Mouse (Mus musculus): Measurements from ENCODE around the gene Hivep3. TPM values are rescaled to one million over a fixed set of nuclear protein-coding genes. Genes with fewer than 3 reads are reported as not detected.

Gene Hivep3
- polyA plus RNA-seq, 1 experiment from 2014 or later: 8.6 TPM

- Histone ChIP-seq H3K4me2 (replicated peaks; ENCODE audit: low read depth, low read length) (peak overlapping the region; percentile 85), H3K36me3 (ENCODE audit: control insufficient read depth, insufficient read depth, low read length) (no peaks in the 10 kb centered on the region), H3K27ac (ENCODE audit: low read length) (no peak overlapping the region), H3K4me3 (ENCODE audit: low read depth, low read length) (peak overlapping the region; percentile 47), H3K27me3 (ENCODE audit: control insufficient read depth, insufficient read depth, low read length) (no peaks in the 10 kb centered on the region), H3K9ac (replicated peaks; ENCODE audit: low read depth, low read length) (no peak overlapping the region; the same call in 1 of the 2 replicates), H3K9me3 (ENCODE audit: control insufficient read depth, low read depth, low read length) (no peaks in the 10 kb centered on the region), H3K4me1 (ENCODE audit: control insufficient read depth, insufficient read depth, low read length) (peaks cover 13% of the 10 kb centered on the region; the same call in 1 of the 2 replicates)
- whole genome bisulfite sequencing: 12% methylated on average over 7 of the region's 7 CpGs
- no peak for ATAC-seq (ENCODE audit: insufficient number of reproducible peaks, insufficient read depth, low FRiP score, low read depth)
Measured at GRCm38 (mm10) chr4:119815133-119815792, 81.7 kb downstream of the Hivep3 start.

GRCm38 (mm10) chr4:119815793-119816161, 82.2 kb downstream of the Hivep3 start:
- no peak for ATAC-seq (ENCODE audit: insufficient number of reproducible peaks, insufficient read depth, low FRiP score, low read depth)
- Histone ChIP-seq H3K27ac (ENCODE audit: low read length) (no peak overlapping the region), H3K9ac (replicated peaks; ENCODE audit: low read depth, low read length) (no peak overlapping the region), H3K36me3 (ENCODE audit: control insufficient read depth, insufficient read depth, low read length) (no peaks in the 10 kb centered on the region), H3K27me3 (ENCODE audit: control insufficient read depth, insufficient read depth, low read length) (no peaks in the 10 kb centered on the region), H3K4me1 (ENCODE audit: control insufficient read depth, insufficient read depth, low read length) (peaks cover 13% of the 10 kb centered on the region; the same call in 1 of the 2 replicates), H3K4me3 (ENCODE audit: low read depth, low read length) (no peak overlapping the region), H3K9me3 (ENCODE audit: control insufficient read depth, low read depth, low read length) (no peaks in the 10 kb centered on the region), H3K4me2 (replicated peaks; ENCODE audit: low read depth, low read length) (no peak overlapping the region)

GRCm38 (mm10) chr4:119816620-119817356, 83.2 kb downstream of the Hivep3 start:
- Histone ChIP-seq H3K9ac (replicated peaks; ENCODE audit: low read depth, low read length) (no peak overlapping the region), H3K9me3 (ENCODE audit: control insufficient read depth, low read depth, low read length) (no peaks in the 10 kb centered on the region), H3K4me1 (ENCODE audit: control insufficient read depth, insufficient read depth, low read length) (peaks cover 13% of the 10 kb centered on the region; the same call in 1 of the 2 replicates), H3K4me3 (ENCODE audit: low read depth, low read length) (no peak overlapping the region), H3K27ac (ENCODE audit: low read length) (peak overlapping the region; percentile 48; the same call in 1 of the 2 replicates), H3K27me3 (ENCODE audit: control insufficient read depth, insufficient read depth, low read length) (no peaks in the 10 kb centered on the region), H3K4me2 (replicated peaks; ENCODE audit: low read depth, low read length) (no peak overlapping the region), H3K36me3 (ENCODE audit: control insufficient read depth, insufficient read depth, low read length) (no peaks in the 10 kb centered on the region)
- peak; percentile 54; the same call in 1 of the 2 replicates for ATAC-seq (ENCODE audit: insufficient number of reproducible peaks, insufficient read depth, low FRiP score, low read depth)
- WGBS: 45% methylated on average over 7 of the region's 7 CpGs

- ATAC-seq (ENCODE audit: insufficient number of reproducible peaks, insufficient read depth, low FRiP score, low read depth): no peak
- Histone ChIP-seq H3K27me3 (ENCODE audit: control insufficient read depth, insufficient read depth, low read length) (no peaks in the 10 kb centered on the region), H3K27ac (ENCODE audit: low read length) (no peak overlapping the region)
Measured at GRCm38 (mm10) chr4:119825956-119826355, 92.4 kb downstream of the Hivep3 start.

GRCm38 (mm10) chr4:119828386-119828785, 94.8 kb downstream of the Hivep3 start:
- Histone ChIP-seq H3K9me3 (ENCODE audit: control insufficient read depth, low read depth, low read length) (no peaks in the 10 kb centered on the region), H3K4me2 (replicated peaks; ENCODE audit: low read depth, low read length) (no peak overlapping the region), H3K9ac (replicated peaks; ENCODE audit: low read depth, low read length) (no peak overlapping the region), H3K4me1 (ENCODE audit: control insufficient read depth, insufficient read depth, low read length) (no peaks in the 10 kb centered on the region), H3K4me3 (ENCODE audit: low read depth, low read length) (no peak overlapping the region), H3K36me3 (ENCODE audit: control insufficient read depth, insufficient read depth, low read length) (no peaks in the 10 kb centered on the region), H3K27ac (ENCODE audit: low read length) (no peak overlapping the region), H3K27me3 (ENCODE audit: control insufficient read depth, insufficient read depth, low read length) (no peaks in the 10 kb centered on the region)
- WGBS: 69% methylated on average over 3 of the region's 3 CpGs
- no peak for ATAC-seq (ENCODE audit: insufficient number of reproducible peaks, insufficient read depth, low FRiP score, low read depth)

More at GRCm38 (mm10) chr4:119825956-119826355, 92.4 kb downstream of the Hivep3 start:
- H3K9me3 ChIP-seq (ENCODE audit: control insufficient read depth, low read depth, low read length): no peaks in the 10 kb centered on the region
- WGBS: 73% methylated on average over 3 of the region's 3 CpGs
- no peak overlapping the region for H3K9ac ChIP-seq (replicated peaks; ENCODE audit: low read depth, low read length)
- H3K36me3 ChIP-seq (ENCODE audit: control insufficient read depth, insufficient read depth, low read length): no peaks in the 10 kb centered on the region
- H3K4me2 ChIP-seq (replicated peaks; ENCODE audit: low read depth, low read length): no peak overlapping the region
- no peak overlapping the region for H3K4me3 ChIP-seq (ENCODE audit: low read depth, low read length)
- no peaks in the 10 kb centered on the region for H3K4me1 ChIP-seq (ENCODE audit: control insufficient read depth, insufficient read depth, low read length)

- no peak overlapping the region for H3K4me3 ChIP-seq (ENCODE audit: low read depth, low read length)
- no peaks in the 10 kb centered on the region for H3K27me3 ChIP-seq (ENCODE audit: control insufficient read depth, insufficient read depth, low read length)
- 79% methylated on average over 4 of the region's 4 CpGs for WGBS
- H3K4me2 ChIP-seq (replicated peaks; ENCODE audit: low read depth, low read length): no peak overlapping the region
- no peak overlapping the region for H3K9ac ChIP-seq (replicated peaks; ENCODE audit: low read depth, low read length)
- no peaks in the 10 kb centered on the region for H3K4me1 ChIP-seq (ENCODE audit: control insufficient read depth, insufficient read depth, low read length)
- no peaks in the 10 kb centered on the region for H3K36me3 ChIP-seq (ENCODE audit: control insufficient read depth, insufficient read depth, low read length)
- no peak for ATAC-seq (ENCODE audit: insufficient number of reproducible peaks, insufficient read depth, low FRiP score, low read depth)
- H3K27ac ChIP-seq (ENCODE audit: low read length): no peak overlapping the region
- no peaks in the 10 kb centered on the region for H3K9me3 ChIP-seq (ENCODE audit: control insufficient read depth, low read depth, low read length)
Measured at GRCm38 (mm10) chr4:119828996-119829395, 95.4 kb downstream of the Hivep3 start.

- Histone ChIP-seq H3K36me3 (ENCODE audit: control insufficient read depth, insufficient read depth, low read length) (no peaks in the 10 kb centered on the region), H3K9ac (replicated peaks; ENCODE audit: low read depth, low read length) (no peak overlapping the region), H3K9me3 (ENCODE audit: control insufficient read depth, low read depth, low read length) (no peaks in the 10 kb centered on the region), H3K4me3 (ENCODE audit: low read depth, low read length) (no peak overlapping the region), H3K27ac (ENCODE audit: low read length) (no peak overlapping the region), H3K27me3 (ENCODE audit: control insufficient read depth, insufficient read depth, low read length) (no peaks in the 10 kb centered on the region), H3K4me1 (ENCODE audit: control insufficient read depth, insufficient read depth, low read length) (no peaks in the 10 kb centered on the region), H3K4me2 (replicated peaks; ENCODE audit: low read depth, low read length) (no peak overlapping the region)
- 61% methylated on average over 9 of the region's 9 CpGs for WGBS
- ATAC-seq (ENCODE audit: insufficient number of reproducible peaks, insufficient read depth, low FRiP score, low read depth): no peak
Measured at GRCm38 (mm10) chr4:119833333-119833732, 99.7 kb downstream of the Hivep3 start.

- H3K27me3 ChIP-seq (ENCODE audit: control insufficient read depth, insufficient read depth, low read length): no peaks in the 10 kb centered on the region
- no peaks in the 10 kb centered on the region for H3K36me3 ChIP-seq (ENCODE audit: control insufficient read depth, insufficient read depth, low read length)
- 60% methylated on average over 5 of the region's 5 CpGs for WGBS
- no peak overlapping the region for H3K9ac ChIP-seq (replicated peaks; ENCODE audit: low read depth, low read length)
- no peaks in the 10 kb centered on the region for H3K9me3 ChIP-seq (ENCODE audit: control insufficient read depth, low read depth, low read length)
- H3K4me1 ChIP-seq (ENCODE audit: control insufficient read depth, insufficient read depth, low read length): no peaks in the 10 kb centered on the region
- ATAC-seq (ENCODE audit: insufficient number of reproducible peaks, insufficient read depth, low FRiP score, low read depth): no peak
- no peak overlapping the region for H3K4me2 ChIP-seq (replicated peaks; ENCODE audit: low read depth, low read length)
- H3K4me3 ChIP-seq (ENCODE audit: low read depth, low read length): no peak overlapping the region
- no peak overlapping the region for H3K27ac ChIP-seq (ENCODE audit: low read length)
Measured at GRCm38 (mm10) chr4:119833884-119834283, 100.3 kb downstream of the Hivep3 start.

Data from stomach, embryonic 14.5 days (tissue).